Mouse (Mus musculus): ENCODE measurements around the gene Gm10337. TPM values are rescaled to one million over a fixed set of nuclear protein-coding genes. Genes with fewer than 3 reads are reported as not detected.

The Gm10337 gene
- total and polyA plus RNA-seq, 3 experiments = not detected

GRCm38 (mm10) chr15:102474520-102474919 is 29.0 kb upstream of the Gm10337 start:
- Histone ChIP-seq H3K4me1 (ENCODE audit: control insufficient read depth in 1 of 2, insufficient read depth in 2 of 2) (peaks cover 3 to 26% of the 10 kb centered on the region in 2 experiments), H3K4me2 (ENCODE audit: insufficient read depth, low read depth, poor library complexity, severe bottlenecking) (no peak overlapping the region), H3K4me3 (replicated peaks in 1 of 3; ENCODE audit: low read depth in 2 of 3, low read length in 2 of 3, poor library complexity in 1 of 3) (no peak overlapping the region), H3K9ac (ENCODE audit: insufficient read depth, low read depth) (no peak overlapping the region), H3K9me3 (replicated peaks; ENCODE audit: low read length) (no peaks in the 10 kb centered on the region), H3K79me2 (replicated peaks; ENCODE audit: control insufficient read depth, extremely low read depth, insufficient read depth, poor library complexity, severe bottlenecking) (peaks cover 77% of the 10 kb centered on the region), H3K27me3 (replicated peaks) (no peaks in the 10 kb centered on the region), H3K27ac (ENCODE audit: insufficient read depth, low read depth) (no peak overlapping the region), H3K36me3 (replicated peaks in 1 of 2; ENCODE audit: control insufficient read depth in 1 of 2, insufficient read depth in 1 of 2, low read length in 1 of 2) (peaks cover 45 to 66% of the 10 kb centered on the region in 2 experiments)
- no peak for DNase-seq (ENCODE audit: extremely low read depth)
- in situ Hi-C loops (cut with MboI; ENCODE audit: low pct_ligation_motif_present, low pct_unique_long_range_greater_than_20kb, low sequenced_read_pairs) (no loop called here), dilution Hi-C loops (cut with MboI; ENCODE audit: extremely low pct_ligation_motif_present, extremely low pct_unique_long_range_greater_than_20kb, low sequenced_read_pairs) (no loop called here)
- no peak for TF ChIP-seq MYC (IDR thresholded peaks at IDR 0.05; ENCODE audit: low read depth, low read length)
- TF ChIP-seq EP300 (IDR thresholded peaks at IDR 0.05; ENCODE audit: low read length) = no peak
- no peak for TF ChIP-seq ZKSCAN1 (IDR thresholded peaks at IDR 0.05; ENCODE audit: borderline replicate concordance, low read depth, low read length)
- no peak for TF ChIP-seq JUN (IDR thresholded peaks at IDR 0.05; ENCODE audit: insufficient read depth, low read depth, low read length)
- no peak for TF ChIP-seq RAD21 (IDR thresholded peaks at IDR 0.05; ENCODE audit: low read depth, low read length)
- no peak for TF ChIP-seq SIN3A (IDR thresholded peaks at IDR 0.05; ENCODE audit: low read length)
- TF ChIP-seq ZNF384 (IDR thresholded peaks at IDR 0.05; ENCODE audit: low read depth, low read length) = no peak
- TF ChIP-seq POLR2AphosphoS2 (IDR thresholded peaks at IDR 0.05; ENCODE audit: low read depth, low read length) = peak; percentile 77; the same call in 1 of the 2 replicates
- no peak for TF ChIP-seq KAT2A (IDR thresholded peaks at IDR 0.05; ENCODE audit: insufficient replicate concordance, low read length)

- no peak overlapping the region for H3K4me3 ChIP-seq (replicated peaks in 1 of 3; ENCODE audit: low read depth in 2 of 3, low read length in 2 of 3, poor library complexity in 1 of 3)
- no peaks in the 10 kb centered on the region for H3K27me3 ChIP-seq (replicated peaks)
- H3K27ac ChIP-seq (ENCODE audit: insufficient read depth, low read depth) = no peak overlapping the region
- no peak for DNase-seq (ENCODE audit: extremely low read depth)
- no peak overlapping the region for H3K9ac ChIP-seq (ENCODE audit: insufficient read depth, low read depth)
- in situ Hi-C loops (cut with MboI; ENCODE audit: low pct_ligation_motif_present, low pct_unique_long_range_greater_than_20kb, low sequenced_read_pairs) (no loop called here), dilution Hi-C loops (cut with MboI; ENCODE audit: extremely low pct_ligation_motif_present, extremely low pct_unique_long_range_greater_than_20kb, low sequenced_read_pairs) (no loop called here)
- no peaks in the 10 kb centered on the region for H3K9me3 ChIP-seq (replicated peaks; ENCODE audit: low read length)
- H3K36me3 ChIP-seq (replicated peaks in 1 of 2; ENCODE audit: control insufficient read depth in 1 of 2, insufficient read depth in 1 of 2, low read length in 1 of 2) = peaks cover 63 to 94% of the 10 kb centered on the region in 2 experiments
- peaks cover 59% of the 10 kb centered on the region for H3K79me2 ChIP-seq (replicated peaks; ENCODE audit: control insufficient read depth, extremely low read depth, insufficient read depth, poor library complexity, severe bottlenecking)
- no peak for TF ChIP-seq MXI1 (IDR thresholded peaks at IDR 0.05; ENCODE audit: low read depth, low read length)
- TF ChIP-seq MEF2A (IDR thresholded peaks at IDR 0.05; ENCODE audit: borderline replicate concordance, low read depth, low read length) = no peak
- TF ChIP-seq CHD1 (IDR thresholded peaks at IDR 0.05; ENCODE audit: low read depth, low read length) = no peak
- no peak for TF ChIP-seq POLR2A (IDR thresholded peaks at IDR 0.05; ENCODE audit: low read depth, low read length)
- TF ChIP-seq MAFK (IDR thresholded peaks at IDR 0.05; ENCODE audit: insufficient replicate concordance, low read length) = no peak
- TF ChIP-seq UBTF (IDR thresholded peaks at IDR 0.05; ENCODE audit: low read depth, low read length) = no peak
- TF ChIP-seq ZC3H11A (IDR thresholded peaks at IDR 0.05; ENCODE audit: low read depth, low read length) = no peak
- no peak for TF ChIP-seq KAT2A (IDR thresholded peaks at IDR 0.05; ENCODE audit: insufficient replicate concordance, low read length)
- no peak for TF ChIP-seq ZMIZ1 (IDR thresholded peaks at IDR 0.05; ENCODE audit: low read depth, low read length)
- TF ChIP-seq TCF12 (IDR thresholded peaks at IDR 0.05; ENCODE audit: low read depth, low read length) = no peak
- TF ChIP-seq RAD21 (IDR thresholded peaks at IDR 0.05; ENCODE audit: low read depth, low read length) = no peak
- no peak for TF ChIP-seq E2F4 (IDR thresholded peaks at IDR 0.05; ENCODE audit: insufficient replicate concordance, low read depth, low read length)
- TF ChIP-seq USF2 (conservative IDR thresholded peaks at IDR 0.05; ENCODE audit: low read depth, low read length) = no peak
- no peak for TF ChIP-seq EP300 (IDR thresholded peaks at IDR 0.05; ENCODE audit: low read length)
- TF ChIP-seq TBP (conservative IDR thresholded peaks at IDR 0.05; ENCODE audit: low read depth, low read length) = no peak
- TF ChIP-seq ELF1 (IDR thresholded peaks at IDR 0.05; ENCODE audit: low read depth, low read length) = no peak
- TF ChIP-seq MAX (IDR thresholded peaks at IDR 0.05; ENCODE audit: low read length) = no peak
- TF ChIP-seq SMC3 (IDR thresholded peaks at IDR 0.05; ENCODE audit: low read depth, low read length) = no peak
- TF ChIP-seq ZNF384 (IDR thresholded peaks at IDR 0.05; ENCODE audit: low read depth, low read length) = no peak
- no peak overlapping the region; the same call in 1 of the 2 replicates for H3K4me2 ChIP-seq (ENCODE audit: insufficient read depth, low read depth, poor library complexity, severe bottlenecking)
- H3K4me1 ChIP-seq (ENCODE audit: control insufficient read depth in 1 of 2, insufficient read depth in 2 of 2) = peaks cover 0 to 11% of the 10 kb centered on the region in 2 experiments; a peak in 2 of 4 replicates
Measured at GRCm38 (mm10) chr15:102483136-102483535, 20.4 kb upstream of the Gm10337 start.

Data from CH12.LX (cell line).